Mouse (Mus musculus): ENCODE results near the gene Soat1.

- TF ChIP-seq CTCF (conservative IDR thresholded peaks at IDR 0.05; ENCODE audit: low read length) (no peak), POU5F1 (IDR thresholded peaks at IDR 0.05; ENCODE audit: borderline replicate concordance, low read length) (no peak), NANOG (IDR thresholded peaks at IDR 0.05; ENCODE audit: borderline replicate concordance, low read length) (no peak)
Measured at GRCm38 (mm10) chr1:156458391-156459060, 15.6 kb downstream of the Soat1 start.

Data from E14TG2a.4 (cell line).